Mouse (Mus musculus) midbrain, embryonic 13.5 days (tissue): ENCODE results near the gene Bcl2l12. TPM values are rescaled to one million over a fixed set of nuclear protein-coding genes. Genes with fewer than 3 reads are reported as not detected.

ENCODE experiments used
- ATAC-seq: fragments of 200-750 bp; cut with Nextera tagmentation; 2 replicates; pipeline ENCODE4 v1.8.0; 2017; ENCODE audit warnings: mild to moderate bottlenecking, moderate TSS enrichment, moderate library complexity
- H3K27ac ChIP-seq: fragments of 300-500 bp; sonication (generic); 2 replicates; pipeline ENCODE4 v1.5.1; 2015; ENCODE audit warnings: inconsistent platforms, mild to moderate bottlenecking, moderate library complexity
- H3K27me3 ChIP-seq: fragments of 300-500 bp; sonication (generic); 2 replicates; pipeline ENCODE4 v1.6.1; 2015; ENCODE audit warnings: mild to moderate bottlenecking, inconsistent platforms
- H3K36me3 ChIP-seq: fragments of 300-500 bp; sonication (generic); 2 replicates; pipeline ENCODE4 v1.6.1; 2015; ENCODE audit warnings: mild to moderate bottlenecking, inconsistent platforms
- H3K4me1 ChIP-seq: fragments of 300-500 bp; sonication (generic); replicated peaks from 2 replicates; pipeline ENCODE4 v1.6.1; 2015; ENCODE audit warnings: inconsistent platforms
- H3K4me2 ChIP-seq: fragments of 300-500 bp; sonication (generic); replicated peaks from 2 replicates; pipeline ENCODE4 v1.6.1; 2015; ENCODE audit warnings: moderate library complexity, mild to moderate bottlenecking, inconsistent platforms
- H3K4me3 ChIP-seq: fragments of 300-500 bp; sonication (generic); replicated peaks from 2 replicates; pipeline ENCODE4 v1.5.1; 2015; ENCODE audit warnings: mild to moderate bottlenecking, inconsistent platforms
- H3K9ac ChIP-seq: fragments of 300-500 bp; sonication (generic); replicated peaks from 2 replicates; pipeline ENCODE4 v1.6.1; 2015; ENCODE audit warnings: mild to moderate bottlenecking, inconsistent platforms
- H3K9me3 ChIP-seq: fragments of 300-500 bp; sonication (generic); 2 replicates; pipeline ENCODE4 v1.6.1; 2016; ENCODE audit warnings: mild to moderate bottlenecking, inconsistent platforms
- WGBS: fragments of 180-500 bp; shearing (Covaris S2); methylation state at CpG from one replicate; pipeline ENCODE4 v1.1.7; 2015; 5-methylcytosine and 5-hydroxymethylcytosine counted together
- polyA plus RNA-seq: library from polyadenylated mRNA; unstranded; fragments of >200 nt; fragmentation: Nextera tagmentation; extraction: Ambion mirVana; gene quantifications from 2 replicates; pipeline ENCODE4 v1.2.1, GENCODE M21; 2015

The Bcl2l12 gene
- polyA plus RNA-seq, 1 experiment from 2014 or later = 21.6 TPM

GRCm38 (mm10) chr7:45015957-45016612 lies 17.6 kb upstream of the Bcl2l12 start, which contains the start of gene Scaf1:
TSS of gene Scaf1 (minus strand) at chr7:45016363.
- Histone ChIP-seq H3K36me3 (peaks cover 29% of the 10 kb centered on the region), H3K9ac (peak within 1 kb of the TSS; percentile 93), H3K4me1 (peaks cover 42% of the 10 kb centered on the region), H3K4me2 (peak within 1 kb of the TSS; percentile 89), H3K4me3 (peak within 1 kb of the TSS; percentile 95), H3K27me3 (peaks cover 7% of the 10 kb centered on the region; the same call in 1 of the 2 replicates), H3K9me3 (no peaks in the 10 kb centered on the region), H3K27ac (peak within 1 kb of the TSS; percentile 80)
- peak; percentile 92 for ATAC-seq
- WGBS = under 1% methylated on average over 66 of the region's 69 CpGs

GRCm38 (mm10) chr7:45015344-45015956 lies 16.9 kb upstream of the Bcl2l12 start:
- peaks cover 35% of the 10 kb centered on the region for H3K36me3 ChIP-seq
- H3K9ac ChIP-seq = peak overlapping the region; percentile 93
- ATAC-seq = no peak
- peaks cover 42% of the 10 kb centered on the region for H3K4me1 ChIP-seq
- WGBS = 3% methylated on average over 20 of the region's 20 CpGs
- peak overlapping the region; percentile 95 for H3K4me3 ChIP-seq
- no peaks in the 10 kb centered on the region for H3K9me3 ChIP-seq
- peaks cover 5% of the 10 kb centered on the region; the same call in 1 of the 2 replicates for H3K27me3 ChIP-seq
- peak overlapping the region; percentile 89 for H3K4me2 ChIP-seq
- peak overlapping the region; percentile 79 for H3K27ac ChIP-seq

GRCm38 (mm10) chr7:45014096-45014451 lies 15.6 kb upstream of the Bcl2l12 start:
- H3K36me3 ChIP-seq = peaks cover 49% of the 10 kb centered on the region
- H3K9me3 ChIP-seq = no peaks in the 10 kb centered on the region
- no peaks in the 10 kb centered on the region for H3K27me3 ChIP-seq
- no peak for ATAC-seq
- peak overlapping the region; percentile 89 for H3K4me2 ChIP-seq
- peaks cover 42% of the 10 kb centered on the region for H3K4me1 ChIP-seq
- no peak overlapping the region for H3K27ac ChIP-seq
- 95% methylated on average over 3 of the region's 3 CpGs for WGBS
- H3K4me3 ChIP-seq = no peak overlapping the region
- peak overlapping the region; percentile 93; the same call in 1 of the 2 replicates for H3K9ac ChIP-seq

GRCm38 (mm10) chr7:45013366-45014095 lies 15.0 kb upstream of the Bcl2l12 start:
- WGBS = 95% methylated on average over 16 of the region's 16 CpGs
- Histone ChIP-seq H3K27ac (no peak overlapping the region), H3K9ac (no peak overlapping the region; the same call in 1 of the 2 replicates), H3K4me3 (no peak overlapping the region), H3K36me3 (peaks cover 54% of the 10 kb centered on the region), H3K9me3 (no peaks in the 10 kb centered on the region), H3K27me3 (no peaks in the 10 kb centered on the region), H3K4me1 (peaks cover 42% of the 10 kb centered on the region), H3K4me2 (no peak overlapping the region)
- no peak for ATAC-seq

GRCm38 (mm10) chr7:45012824-45013223 lies 14.3 kb upstream of the Bcl2l12 start:
- H3K4me2 ChIP-seq = no peak overlapping the region
- H3K4me1 ChIP-seq = peaks cover 35% of the 10 kb centered on the region
- H3K36me3 ChIP-seq = peaks cover 61% of the 10 kb centered on the region
- H3K27ac ChIP-seq = no peak overlapping the region
- H3K27me3 ChIP-seq = no peaks in the 10 kb centered on the region
- H3K4me3 ChIP-seq = no peak overlapping the region
- no peaks in the 10 kb centered on the region for H3K9me3 ChIP-seq
- 89% methylated on average over 4 of the region's 4 CpGs for WGBS
- no peak overlapping the region for H3K9ac ChIP-seq
- no peak for ATAC-seq

- no peak overlapping the region for H3K4me3 ChIP-seq
- peaks cover 29% of the 10 kb centered on the region for H3K4me1 ChIP-seq
- no peaks in the 10 kb centered on the region for H3K9me3 ChIP-seq
- H3K4me2 ChIP-seq = no peak overlapping the region
- 97% methylated on average over 6 of the region's 6 CpGs for WGBS
- H3K27me3 ChIP-seq = no peaks in the 10 kb centered on the region
- H3K9ac ChIP-seq = no peak overlapping the region
- H3K36me3 ChIP-seq = peaks cover 69% of the 10 kb centered on the region
- ATAC-seq = no peak
- H3K27ac ChIP-seq = no peak overlapping the region
Measured at GRCm38 (mm10) chr7:45012011-45012410, 13.5 kb upstream of the Bcl2l12 start.

- Histone ChIP-seq H3K4me1 (peaks cover 3% of the 10 kb centered on the region; the same call in 1 of the 2 replicates), H3K36me3 (peaks cover 97% of the 10 kb centered on the region), H3K27me3 (no peaks in the 10 kb centered on the region), H3K27ac (no peak overlapping the region), H3K4me3 (no peak overlapping the region), H3K9me3 (no peaks in the 10 kb centered on the region), H3K9ac (no peak overlapping the region), H3K4me2 (no peak overlapping the region)
- 94% methylated on average over 19 of the region's 19 CpGs for WGBS
- ATAC-seq = no peak
Measured at GRCm38 (mm10) chr7:45008411-45008810, 9.9 kb upstream of the Bcl2l12 start.

- H3K36me3 ChIP-seq = peaks cover 97% of the 10 kb centered on the region
- no peak overlapping the region for H3K4me3 ChIP-seq
- H3K4me1 ChIP-seq = no peaks in the 10 kb centered on the region
- H3K9me3 ChIP-seq = no peaks in the 10 kb centered on the region
- no peaks in the 10 kb centered on the region for H3K27me3 ChIP-seq
- H3K9ac ChIP-seq = no peak overlapping the region
- H3K4me2 ChIP-seq = no peak overlapping the region
- H3K27ac ChIP-seq = no peak overlapping the region
- no peak for ATAC-seq
- WGBS = 91% methylated on average over 26 of the region's 30 CpGs
Measured at GRCm38 (mm10) chr7:45007846-45008245, 9.3 kb upstream of the Bcl2l12 start.

- H3K9me3 ChIP-seq = no peaks in the 10 kb centered on the region
Measured at GRCm38 (mm10) chr7:45007141-45007540, 8.6 kb upstream of the Bcl2l12 start.

GRCm38 (mm10) chr7:45006503-45006902 lies 8.0 kb upstream of the Bcl2l12 start:
- Histone ChIP-seq H3K27me3 (no peaks in the 10 kb centered on the region), H3K9me3 (no peaks in the 10 kb centered on the region), H3K27ac (no peak overlapping the region), H3K9ac (no peak overlapping the region), H3K36me3 (peaks cover 97% of the 10 kb centered on the region), H3K4me2 (no peak overlapping the region), H3K4me1 (no peaks in the 10 kb centered on the region), H3K4me3 (no peak overlapping the region)
- no peak for ATAC-seq
- WGBS = 94% methylated on average over 12 of the region's 12 CpGs

More at GRCm38 (mm10) chr7:45007141-45007540, 8.6 kb upstream of the Bcl2l12 start:
- WGBS = 96% methylated on average over 29 of the region's 29 CpGs
- Histone ChIP-seq H3K27me3 (no peaks in the 10 kb centered on the region), H3K9ac (no peak overlapping the region), H3K36me3 (peaks cover 97% of the 10 kb centered on the region), H3K27ac (no peak overlapping the region), H3K4me2 (no peak overlapping the region), H3K4me3 (no peak overlapping the region), H3K4me1 (no peaks in the 10 kb centered on the region)
- ATAC-seq = no peak

GRCm38 (mm10) chr7:45005321-45005992 lies 6.9 kb upstream of the Bcl2l12 start:
- Histone ChIP-seq H3K27me3 (no peaks in the 10 kb centered on the region), H3K4me1 (no peaks in the 10 kb centered on the region), H3K36me3 (peaks cover 99% of the 10 kb centered on the region), H3K9me3 (no peaks in the 10 kb centered on the region), H3K9ac (no peak overlapping the region; the same call in 1 of the 2 replicates), H3K27ac (no peak overlapping the region), H3K4me2 (no peak overlapping the region), H3K4me3 (no peak overlapping the region)
- no peak for ATAC-seq
- WGBS = 93% methylated on average over 6 of the region's 6 CpGs
